Mouse (Mus musculus): ENCODE measurements around the gene Tet3. TPM values are rescaled to one million over a fixed set of nuclear protein-coding genes. Genes with fewer than 3 reads are reported as not detected.
"Not testable (repeated sequence)": the region's sequence is repeated elsewhere in the genome, so short reads cannot be mapped to it uniquely, and the experiment has no call there.

The Tet3 gene
- total RNA-seq, 2 experiments from 2014 or later: 63.8 to 74.0 TPM

DNA sequence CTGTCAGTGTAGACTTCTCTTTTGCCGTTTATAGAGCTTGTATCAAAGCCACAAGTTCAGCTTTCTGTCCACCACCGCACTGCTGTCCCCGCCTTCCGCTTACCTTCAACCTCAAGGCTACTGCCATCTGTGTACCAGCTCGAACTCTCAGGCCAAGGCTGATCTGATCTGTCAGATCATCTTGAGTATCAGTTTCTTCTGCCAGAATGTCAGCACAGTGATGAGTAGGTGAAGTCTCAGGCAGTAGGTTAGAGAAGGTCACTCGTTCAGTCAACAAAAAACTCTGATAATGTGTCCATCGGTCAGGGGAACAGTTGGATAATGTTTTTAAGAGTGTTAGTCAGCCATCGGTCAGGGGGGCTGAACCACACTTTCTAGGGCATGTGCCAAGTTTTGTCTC, 113.6 kb downstream of the Tet3 start:
- not testable (repeated sequence) for DNase-seq (ENCODE audit: low spot score in 2 of 2)

DNA sequence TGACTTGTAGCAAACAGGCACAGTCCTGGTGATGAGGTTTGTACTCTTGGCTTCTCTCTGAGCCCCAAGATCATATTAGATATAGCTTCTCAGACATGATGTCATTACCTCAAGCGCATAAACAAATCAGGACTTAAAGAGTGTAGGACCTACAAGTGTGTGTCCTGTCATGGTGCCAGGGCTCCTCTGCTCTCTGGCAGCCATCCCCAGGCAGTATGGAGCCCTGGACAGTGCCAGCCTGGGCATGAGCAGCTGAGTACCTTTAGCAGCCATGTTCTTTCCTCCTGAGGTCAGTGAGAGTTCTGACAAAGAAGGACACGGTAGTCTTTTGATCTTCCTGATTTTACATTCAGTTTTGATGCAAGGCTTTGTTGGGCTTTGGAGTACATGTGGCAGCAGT, 115.9 kb downstream of the Tet3 start:
- no peak for DNase-seq (ENCODE audit: low spot score in 2 of 2)

DNA sequence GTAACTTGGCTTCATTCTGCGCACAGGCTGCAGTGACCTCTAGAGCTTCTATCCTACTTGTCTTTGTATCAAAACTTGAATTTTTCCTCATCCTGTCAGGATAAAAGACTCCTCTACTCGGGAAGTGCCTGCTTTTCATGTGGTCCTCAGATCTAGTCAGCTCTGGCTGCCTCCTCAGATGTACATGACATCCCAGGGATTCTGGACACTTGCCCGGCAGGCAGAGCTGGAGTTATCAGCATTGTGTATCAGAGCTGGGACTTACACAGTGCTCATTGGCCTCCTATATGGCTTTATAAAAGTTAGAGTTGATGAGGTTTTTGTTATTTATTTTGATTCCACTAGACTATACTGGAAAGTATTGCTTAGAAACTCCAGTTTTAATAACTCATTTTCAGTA, 117.5 kb downstream of the Tet3 start:
- no peak for DNase-seq (ENCODE audit: low spot score in 2 of 2)

DNA sequence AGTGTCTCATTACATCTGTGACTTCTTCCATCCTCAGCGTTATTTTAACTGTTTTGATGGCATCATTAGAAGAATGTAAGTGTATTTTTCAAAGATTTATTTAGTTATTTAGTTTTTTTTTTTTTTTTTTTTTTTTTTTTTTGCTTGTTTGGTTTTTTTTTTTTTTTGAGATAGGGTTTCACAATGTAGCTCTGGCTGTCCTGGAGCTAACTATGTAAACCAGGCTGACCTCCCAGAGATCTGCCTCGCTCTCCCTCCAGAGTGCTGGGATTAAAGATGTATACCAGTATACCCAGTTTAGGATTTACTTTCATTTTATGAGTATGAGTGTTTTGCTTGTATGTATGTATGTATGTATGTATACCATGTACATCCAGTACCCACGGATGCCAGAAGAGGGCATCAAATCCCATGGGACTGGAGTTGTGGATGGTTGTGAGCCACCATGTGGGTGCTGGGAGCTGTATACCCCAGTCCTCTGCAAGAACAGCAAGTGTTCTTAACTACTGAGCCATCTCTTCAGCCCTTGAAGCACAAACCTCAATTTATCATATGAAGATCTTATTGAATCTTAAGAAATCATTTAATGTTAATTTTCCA, 131.2 kb downstream of the Tet3 start:
- no peak for DNase-seq (ENCODE audit: low spot score in 2 of 2)

DNA sequence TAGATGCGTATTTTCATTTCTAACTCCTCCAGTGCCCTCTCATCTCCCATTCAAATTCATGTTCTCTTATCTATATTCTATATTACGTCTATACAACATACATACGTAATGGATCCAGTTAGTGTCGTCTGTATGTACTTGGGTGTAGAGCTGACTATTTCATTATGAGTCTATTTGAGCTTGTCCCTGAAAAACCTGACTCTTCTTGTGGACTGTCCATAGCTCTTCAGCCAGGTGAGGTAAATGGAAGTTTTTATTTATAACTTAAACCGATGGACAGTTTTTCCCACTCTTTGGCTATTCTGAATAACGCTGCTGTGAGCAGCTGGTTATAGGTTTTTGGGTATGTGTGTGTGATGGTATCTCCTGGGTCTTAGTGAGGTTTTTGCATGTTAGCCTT, 132.1 kb downstream of the Tet3 start:
- no peak for DNase-seq (ENCODE audit: low spot score in 2 of 2)

DNA sequence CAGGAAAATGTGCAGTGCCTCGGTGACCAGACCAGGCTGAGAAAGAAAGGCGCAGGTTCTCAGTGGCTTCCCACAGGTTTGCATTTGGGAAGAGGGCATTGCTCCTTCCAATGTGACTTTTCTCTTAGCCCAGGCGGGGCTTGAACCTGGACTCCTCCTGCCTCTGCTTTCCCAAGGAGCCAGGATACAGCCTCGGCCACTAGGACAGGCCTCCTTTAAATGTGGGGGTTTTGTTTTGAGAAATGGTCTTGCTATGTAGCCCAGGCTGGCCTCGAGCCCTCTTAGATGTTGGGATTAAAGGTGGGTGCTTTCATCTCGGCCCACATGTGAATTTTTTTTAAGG, 132.5 kb downstream of the Tet3 start:
- no peak for DNase-seq (ENCODE audit: low spot score in 2 of 2)

DNA sequence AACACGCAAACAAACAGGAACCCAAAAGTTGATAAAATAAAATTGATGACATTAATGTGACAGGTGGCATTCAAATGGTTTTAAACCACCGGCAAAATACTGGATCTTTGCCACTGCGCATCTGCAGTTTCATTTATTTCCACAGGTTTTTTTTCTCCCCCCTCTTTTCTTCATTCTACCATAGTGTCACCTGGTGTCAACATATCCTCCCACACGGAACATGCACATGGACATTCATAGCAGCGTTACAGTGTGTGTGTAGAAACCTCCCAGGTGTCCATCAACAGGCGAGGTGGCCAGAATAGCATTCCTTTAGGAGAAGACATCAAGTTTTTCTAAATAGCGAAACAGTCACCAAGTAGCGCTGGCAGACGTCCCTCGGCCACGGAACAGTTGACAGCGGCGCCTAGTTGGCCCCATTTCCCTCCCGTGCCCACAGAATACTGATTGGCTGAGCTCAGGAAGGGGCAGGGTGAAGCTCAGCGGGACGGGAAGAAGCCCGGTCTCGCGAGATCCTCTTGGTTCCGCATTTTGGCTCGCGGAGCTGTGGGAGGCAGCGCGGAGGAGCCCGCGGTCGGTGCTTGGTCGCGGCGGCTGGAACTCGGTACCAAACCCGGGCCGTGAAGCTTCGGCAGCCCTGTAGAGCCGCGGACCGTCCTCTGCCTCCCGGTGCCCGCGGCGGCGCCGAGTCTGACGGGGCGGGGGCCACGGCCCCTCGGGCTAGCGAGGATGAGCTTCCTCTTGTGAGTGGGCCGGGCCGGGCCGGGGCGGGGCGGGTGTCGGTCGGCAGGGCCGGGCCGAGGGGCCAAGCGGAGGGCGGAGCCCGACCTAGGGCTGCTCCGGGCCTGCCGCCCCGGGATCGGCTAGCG, 133.1 kb downstream of the Tet3 start, which contains the start of the genes Mthfd2 and Mob1a:
Gene Mthfd2, minus strand, starts transcription at position 384 of the 869 bp plus-strand sequence.
Gene Mob1a, plus strand, starts transcription at position 492 of the 869 bp plus-strand sequence.
- DNase-seq (ENCODE audit: low spot score in 2 of 2): peak; percentile 87 to 94

DNA sequence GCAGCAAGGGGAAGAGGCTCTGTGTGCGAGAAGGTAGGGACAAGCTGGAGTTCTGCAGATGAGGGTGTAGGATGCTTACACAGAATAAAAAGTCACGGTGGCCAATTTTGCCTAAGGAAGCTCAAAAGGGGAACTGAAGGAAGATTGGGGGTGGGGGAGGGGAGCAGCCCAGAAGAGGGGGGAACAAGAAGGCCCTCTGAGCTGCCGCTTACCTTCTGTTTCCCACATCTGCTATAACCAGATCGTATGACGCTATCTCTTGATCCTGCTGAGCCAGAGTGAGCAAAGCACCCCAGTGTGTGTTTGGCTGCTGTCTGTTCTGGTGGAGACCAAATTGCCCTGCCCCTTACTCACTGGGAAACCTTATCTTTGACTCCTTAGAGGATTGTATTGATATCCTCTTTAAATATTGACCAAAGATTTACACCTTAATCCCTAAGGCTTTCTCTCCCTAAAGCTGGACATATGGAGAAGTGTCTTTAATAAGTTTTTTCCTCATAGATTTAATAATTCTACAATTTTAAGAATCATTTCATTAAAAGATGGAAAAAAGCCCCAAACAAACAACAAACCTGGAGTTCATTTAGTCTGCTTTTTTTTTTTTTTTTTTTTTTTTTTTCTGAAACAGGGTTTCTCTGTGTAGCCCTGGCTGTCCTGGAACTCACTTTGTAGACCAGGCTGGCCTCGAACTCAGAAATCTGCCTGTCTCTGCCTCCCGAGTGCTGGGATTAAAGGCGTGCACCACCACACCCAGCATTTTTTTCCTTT, 135.0 kb downstream of the Tet3 start:
- DNase-seq (ENCODE audit: low spot score in 2 of 2): no peak

DNA sequence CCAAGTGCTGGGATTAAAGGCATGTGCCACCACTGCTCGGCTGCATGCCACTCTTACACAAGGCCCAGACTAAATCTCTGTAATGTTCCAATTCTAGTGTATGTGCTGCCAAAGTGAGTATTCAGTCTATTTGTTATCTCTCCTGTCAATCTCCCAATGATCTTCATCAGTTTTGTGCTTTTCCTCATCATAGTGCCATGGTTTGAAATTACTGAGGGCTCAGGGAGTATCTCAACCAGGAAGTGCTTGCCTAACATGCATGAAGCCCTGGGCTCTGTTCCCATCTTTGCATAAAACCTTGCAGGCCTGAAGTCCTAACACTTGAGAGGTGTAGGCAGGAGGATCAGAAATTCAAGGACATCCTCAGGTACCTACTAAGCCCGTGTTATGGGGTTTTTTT, 136.1 kb downstream of the Tet3 start:
- no peak for DNase-seq (ENCODE audit: low spot score in 2 of 2)

DNA sequence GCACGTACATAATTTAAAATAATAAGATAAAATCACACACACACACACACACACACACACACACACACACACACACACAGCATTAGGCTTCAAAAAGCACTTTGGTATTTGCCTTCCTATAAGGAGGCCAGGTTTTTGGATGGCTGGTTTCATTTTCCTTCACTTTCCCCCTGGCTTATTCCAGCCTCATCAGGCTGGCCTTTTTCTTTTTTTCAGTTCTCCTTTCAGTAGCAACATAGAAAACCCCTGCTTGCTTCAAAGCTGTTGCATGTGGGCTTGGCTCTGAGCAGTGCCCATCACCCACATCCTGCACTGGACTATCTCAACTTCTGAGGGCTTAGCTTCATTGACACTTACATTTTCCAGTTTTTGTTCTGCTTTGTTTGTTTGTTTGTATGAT, 137.0 kb downstream of the Tet3 start:
- no peak for DNase-seq (ENCODE audit: low spot score in 2 of 2)

DNA sequence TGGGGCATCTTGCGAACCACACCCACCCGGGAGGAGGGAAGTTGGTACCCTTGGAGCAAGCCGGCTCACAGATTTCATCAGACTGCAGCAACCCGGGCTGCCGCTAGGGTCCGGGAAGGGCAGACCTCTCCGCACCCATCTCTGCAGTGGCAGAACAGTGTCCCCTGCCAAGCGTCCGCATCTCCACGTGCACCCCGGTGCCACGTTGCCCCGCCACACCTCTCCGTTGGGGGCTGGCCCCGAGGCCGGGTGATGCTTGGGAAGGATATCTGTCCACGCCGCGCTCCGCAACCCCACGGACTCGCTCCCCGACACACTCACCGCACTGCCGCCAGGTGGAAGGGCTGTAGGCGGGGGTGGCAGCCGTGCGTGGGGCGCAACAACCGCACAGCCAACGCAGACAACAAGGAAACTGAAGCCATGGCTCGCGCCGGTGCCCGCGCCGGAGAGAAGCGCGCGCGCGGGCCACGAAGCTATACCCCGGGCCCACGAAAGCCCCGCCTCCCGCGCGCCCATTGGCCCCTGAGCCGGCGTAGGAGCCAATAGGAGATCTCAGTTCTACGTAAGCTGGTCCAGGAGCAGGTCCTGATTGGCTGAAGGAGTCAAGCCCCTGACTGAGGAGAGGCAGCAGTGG, 141.7 kb downstream of the Tet3 start:
- peak; percentile 81 to 91 for DNase-seq (ENCODE audit: low spot score in 2 of 2)

DNA sequence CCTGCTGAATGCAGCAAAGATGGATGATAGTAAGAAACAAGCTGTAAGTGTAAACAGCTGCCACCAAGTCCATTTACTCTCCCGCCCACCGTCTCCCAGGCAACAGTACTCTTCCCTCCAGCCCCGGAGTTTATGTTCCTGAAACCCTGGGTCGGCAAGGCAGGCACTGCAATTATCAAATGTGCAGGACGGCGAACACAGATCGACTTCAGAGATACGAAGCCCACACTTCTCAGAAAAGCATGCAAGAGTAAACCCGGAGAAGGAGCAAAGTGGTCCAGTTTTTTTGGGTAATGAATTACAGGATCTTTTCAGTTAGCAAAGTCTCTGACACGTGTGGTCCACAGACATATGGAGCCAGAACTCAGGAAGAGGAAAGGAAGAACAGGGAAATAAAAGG, 142.9 kb downstream of the Tet3 start:
- no peak for DNase-seq (ENCODE audit: low spot score in 2 of 2)

DNA sequence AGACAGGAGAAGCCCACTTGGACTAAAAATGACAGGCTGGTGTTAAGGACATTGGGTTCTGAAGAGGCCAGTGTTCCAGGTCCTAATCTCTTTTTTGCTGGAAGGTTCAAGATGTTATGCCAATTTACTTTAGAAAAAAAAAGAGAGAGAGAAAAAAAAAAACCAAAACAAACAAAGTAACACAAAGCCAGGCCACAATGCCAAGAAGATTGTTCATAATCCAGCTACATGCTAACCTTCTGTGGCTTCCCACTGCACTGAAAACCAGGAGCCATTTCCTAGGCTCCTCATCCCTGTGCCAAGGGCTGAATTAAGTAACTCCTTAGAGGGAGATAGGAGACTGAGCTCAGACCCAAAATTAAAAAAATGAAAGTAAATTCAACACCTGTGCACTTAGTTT, 143.6 kb downstream of the Tet3 start:
- no peak for DNase-seq (ENCODE audit: low spot score in 2 of 2)

DNA sequence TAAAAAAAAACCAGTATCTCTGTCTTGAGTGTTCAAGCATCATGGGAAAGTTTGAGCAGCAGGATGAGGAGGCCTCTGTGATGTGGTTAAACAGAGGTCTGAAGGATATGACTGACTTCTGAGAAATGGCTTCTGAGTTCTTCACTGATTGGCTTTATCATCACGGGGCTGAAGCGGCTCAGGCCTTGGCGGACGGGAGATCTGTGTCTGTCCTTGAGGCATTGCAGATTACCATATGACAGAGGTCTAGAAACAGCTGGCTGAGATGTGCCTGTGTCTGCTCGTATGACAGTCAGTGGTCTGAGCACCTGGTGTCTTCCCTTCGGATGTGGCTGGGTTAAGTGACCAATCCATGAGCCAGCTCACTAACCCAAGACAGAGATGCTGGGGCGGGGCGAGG, 146.4 kb downstream of the Tet3 start:
- DNase-seq (ENCODE audit: low spot score in 2 of 2): no peak

Small RNA genes within 50 kb of the gene (microRNA-seq; reads per million reads assigned to microRNA genes)
- gene Mir6374: not detected

Other genes with a start within 250 kb of the Tet3 start
- under 1 TPM in 1 of 2 experiments, not detected in 1; 0.07 TPM for gene Slc4a5, start 239.3 kb downstream of the Tet3 start, total RNA-seq (2021)
- gene Mthfd2, start 133.2 kb downstream of the Tet3 start, total RNA-seq (2021): 10 to 100 TPM in 1 of 2 experiments, 1 to 10 TPM in 1; 7.5 to 10.6 TPM
- gene Mob1a, start 133.1 kb downstream of the Tet3 start, total RNA-seq (2021): 10 to 100 TPM; 36.6 to 42.8 TPM
- gene Bola3, start 109.9 kb downstream of the Tet3 start, total RNA-seq (2021): 100 to 1,000 TPM; 118 to 137 TPM
- gene Dguok, start 47.9 kb upstream of the Tet3 start, total RNA-seq (2021): 10 to 100 TPM; 24.5 to 30.2 TPM
- 10 to 100 TPM; 10.7 to 19.4 TPM for gene Actg2, start 77.2 kb upstream of the Tet3 start, total RNA-seq (2021)
- gene Stambp, start 113.6 kb upstream of the Tet3 start, total RNA-seq (2021): 10 to 100 TPM; 15.2 to 15.4 TPM
- gene Clec4f, start 197.1 kb upstream of the Tet3 start, total RNA-seq (2021): under 1 TPM in 1 of 2 experiments, not detected in 1; 0.23 TPM
- not detected for gene Cd207, start 218.8 kb upstream of the Tet3 start, total RNA-seq (2021)